Mouse (Mus musculus): ENCODE data around the gene Slc23a2. TPM values are rescaled to one million over a fixed set of nuclear protein-coding genes. Genes with fewer than 3 reads are reported as not detected.
A peak's percentile ranks its signal among the peaks of the same experiment; 100 is the strongest.

The Slc23a2 gene
- polyA plus RNA-seq (2017; shearing (Covaris generic)): 10 to 100 TPM; 11.6 to 12.1 (median 11.8) TPM

DNA sequence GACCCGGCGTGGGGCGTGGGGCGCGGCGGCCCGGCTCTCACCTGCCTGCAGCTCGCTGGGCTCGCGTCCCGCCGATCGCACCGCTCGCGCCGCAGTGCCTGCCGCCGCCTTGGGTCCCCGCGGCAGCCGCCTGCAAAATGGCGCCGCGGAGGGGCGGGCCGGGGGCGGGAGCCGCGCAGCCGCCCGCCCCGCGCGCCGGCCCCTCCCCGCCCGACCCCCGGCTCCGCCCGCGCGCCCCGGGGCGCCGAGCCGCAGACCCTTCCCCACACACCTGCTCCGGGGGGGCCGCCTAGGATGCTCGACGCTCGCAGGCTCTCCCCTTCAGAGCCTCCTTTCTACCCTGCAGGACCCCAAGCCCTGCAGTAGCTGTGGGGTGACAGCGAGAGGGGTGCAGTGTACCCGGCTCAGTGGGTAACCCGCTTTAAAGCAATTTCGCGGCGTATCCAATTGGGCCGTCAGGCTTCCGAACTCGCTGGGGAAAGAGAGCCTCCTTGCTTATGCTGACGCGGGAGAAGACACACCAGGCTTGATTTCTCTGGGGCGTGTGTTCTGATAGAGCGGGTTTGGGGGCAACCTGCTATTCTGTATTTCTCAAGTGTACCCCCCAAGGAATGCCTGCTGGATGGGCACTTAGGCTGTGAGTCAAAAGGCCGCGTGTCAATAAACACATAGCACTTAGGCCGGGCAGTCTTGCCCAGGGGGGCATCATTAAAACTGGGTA, at the start of gene Slc23a2:
Gene Slc23a2, minus strand, starts transcription at position 138 of the 721 bp plus-strand sequence.
- ATAC-seq: peak; percentile 36

DNA sequence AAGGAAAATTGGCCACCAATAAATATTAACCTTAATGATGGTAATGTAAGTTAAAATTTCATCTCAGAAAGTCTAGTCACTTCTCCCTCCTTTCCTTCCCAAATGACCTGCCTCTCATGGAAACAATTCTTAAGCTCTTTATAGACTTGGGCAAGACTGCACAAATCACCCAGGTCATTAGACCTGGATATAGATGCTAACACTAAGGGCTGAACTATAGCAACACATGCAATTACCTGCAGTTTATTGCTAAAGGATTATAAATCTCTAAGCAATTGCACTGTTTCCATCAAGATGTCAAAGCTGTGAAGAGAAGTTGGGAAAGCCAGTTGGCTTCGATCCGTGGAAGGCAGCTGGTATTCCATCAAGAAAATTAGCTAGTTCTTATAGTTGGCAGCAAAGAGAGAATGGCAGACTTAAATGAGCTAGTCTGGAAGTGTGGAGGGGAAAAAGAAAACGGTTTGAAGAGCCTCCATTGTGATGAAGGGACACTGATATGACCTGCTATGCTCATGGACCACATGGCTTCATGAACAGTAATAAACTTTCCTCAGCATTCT, 45.8 kb upstream of the Slc23a2 start:
- ATAC-seq: no peak

DNA sequence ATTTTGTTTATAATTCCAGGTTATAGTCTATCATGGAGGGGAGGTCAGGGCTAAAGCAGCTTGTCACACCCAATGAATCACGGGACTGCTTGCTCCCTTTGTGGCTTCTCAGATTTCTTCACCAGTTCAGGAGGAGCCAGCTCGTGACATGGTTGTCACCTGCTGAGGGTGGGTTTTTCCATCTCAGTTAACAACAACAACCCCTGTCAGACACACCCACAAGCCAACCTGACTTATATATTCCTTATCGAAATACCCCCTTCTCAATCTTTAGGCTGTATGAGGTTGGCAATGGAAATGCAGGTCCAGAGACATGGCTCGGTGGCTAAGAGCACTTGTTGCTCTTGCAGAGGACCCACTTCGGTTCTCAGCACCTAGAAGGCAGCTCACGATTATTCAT, 39.0 kb upstream of the Slc23a2 start:
- no peak for ATAC-seq

DNA sequence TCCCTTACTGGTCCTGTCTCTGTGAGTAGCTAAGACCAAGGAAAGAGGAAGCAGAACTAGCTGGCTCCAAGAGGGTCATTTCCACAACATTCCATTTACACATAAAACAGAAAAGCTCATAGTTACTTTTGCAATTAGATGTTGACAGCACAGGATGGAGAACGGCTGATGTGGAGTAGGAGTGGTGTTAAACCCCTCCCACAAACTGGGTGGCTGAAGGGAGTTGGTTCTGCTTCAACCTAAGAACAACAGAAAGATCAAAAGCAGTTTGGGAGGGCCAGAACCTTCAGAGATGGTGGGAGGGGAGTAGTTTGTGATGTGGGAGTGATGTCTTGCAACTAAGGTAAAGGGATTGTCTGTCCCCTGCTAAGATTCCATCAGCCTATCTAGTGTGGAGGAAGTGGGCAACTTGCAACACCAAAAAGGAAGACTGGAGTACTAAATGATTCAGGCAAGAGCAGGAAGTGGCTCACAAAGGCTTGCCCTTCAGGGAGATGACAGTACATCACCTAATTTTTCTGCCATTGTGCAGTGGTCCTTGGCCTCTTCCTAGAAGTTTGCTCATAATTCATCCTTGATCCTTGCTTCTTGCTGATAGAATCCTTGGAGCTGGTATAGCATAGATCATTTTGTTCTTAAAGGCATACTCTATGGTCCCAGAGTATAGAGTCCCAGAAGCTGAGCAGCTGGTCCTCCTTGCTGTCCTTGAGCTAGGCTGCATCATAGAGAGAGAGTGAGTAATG, 35.7 kb upstream of the Slc23a2 start:
- ATAC-seq: peak; percentile 92

DNA sequence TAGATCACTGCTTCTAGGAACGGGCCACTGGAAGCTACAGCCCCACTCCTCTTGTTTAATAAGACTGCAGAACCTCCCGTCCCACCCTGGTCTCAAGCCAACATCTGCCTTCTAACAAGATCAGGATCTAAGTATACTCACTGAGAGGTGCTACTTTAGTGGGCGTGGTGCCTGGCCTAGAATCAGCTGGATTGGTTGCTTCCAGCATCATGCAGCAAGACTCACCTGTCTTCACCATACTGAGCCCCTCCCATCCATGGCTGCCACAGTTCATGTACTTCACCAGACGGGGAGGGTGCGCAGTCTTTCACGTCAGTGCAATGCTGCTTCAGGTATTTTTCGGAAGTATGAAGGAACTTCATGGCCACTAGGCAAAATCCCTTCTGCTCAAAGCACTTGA, 34.5 kb upstream of the Slc23a2 start:
- ATAC-seq: no peak

DNA sequence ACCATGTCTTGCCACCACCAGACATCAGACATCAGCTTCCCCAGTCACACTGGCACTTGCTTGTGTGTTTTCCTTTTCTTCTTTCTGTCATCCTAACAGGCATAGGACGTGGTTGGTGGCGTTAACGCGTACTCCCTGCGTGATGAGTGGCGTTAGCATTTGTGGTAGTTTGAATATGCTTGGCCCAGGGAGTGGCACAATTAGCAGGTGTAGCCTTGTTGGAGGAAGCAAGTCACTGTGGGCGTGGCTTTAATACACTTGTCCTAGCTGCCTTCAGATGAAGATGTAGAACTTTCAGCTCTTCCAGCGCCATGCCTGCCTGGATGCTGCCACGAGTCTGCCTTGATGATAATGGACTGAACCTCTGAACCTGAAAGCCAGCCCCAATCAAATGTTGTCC, 32.5 kb upstream of the Slc23a2 start:
- no peak for ATAC-seq

DNA sequence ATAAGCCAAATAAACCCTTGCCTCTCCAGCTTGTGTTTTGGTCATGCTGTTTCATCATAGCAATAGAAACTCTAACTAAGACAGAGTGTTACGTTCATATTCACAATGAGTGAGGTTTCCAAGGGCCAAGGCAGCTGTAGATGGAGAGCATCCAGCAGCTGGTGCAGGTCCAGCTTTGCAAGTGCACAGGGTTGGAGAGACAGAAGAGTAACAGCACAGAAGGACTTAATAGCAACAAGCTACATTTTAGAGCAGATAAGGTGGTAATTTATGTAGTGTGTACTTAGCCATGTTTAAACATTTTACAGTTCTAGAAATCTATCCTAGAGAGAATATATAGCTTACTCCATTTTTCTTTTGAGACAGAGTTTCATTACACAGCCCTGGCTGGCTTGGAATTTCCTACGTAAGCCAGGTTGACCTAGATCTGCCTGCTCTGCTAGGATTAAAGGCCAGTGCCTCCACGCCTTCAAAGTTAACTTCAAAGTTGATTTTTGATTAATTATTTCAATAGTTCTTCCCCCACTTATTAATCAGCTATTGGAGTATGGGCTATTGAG, 31.5 kb upstream of the Slc23a2 start:
- ATAC-seq: no peak

DNA sequence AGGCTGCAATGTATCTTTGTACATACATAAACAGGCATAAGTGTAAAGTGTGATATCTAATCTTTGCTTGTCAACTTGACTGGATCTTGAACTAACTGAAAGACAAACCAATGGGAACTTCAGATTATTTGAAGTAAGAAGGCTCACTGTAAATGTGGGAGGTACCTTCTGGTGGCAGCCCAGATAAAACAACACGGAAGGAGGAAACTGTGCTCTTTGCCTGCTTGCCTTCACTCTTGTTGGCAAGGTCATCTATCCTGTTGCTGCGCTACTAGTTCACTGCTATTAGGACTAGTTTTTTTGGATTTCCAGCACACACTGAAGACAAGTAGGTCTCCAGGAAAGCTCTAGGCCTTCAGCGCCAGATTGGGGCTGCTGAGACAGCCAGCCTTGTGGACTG, 29.1 kb upstream of the Slc23a2 start:
- ATAC-seq: no peak

DNA sequence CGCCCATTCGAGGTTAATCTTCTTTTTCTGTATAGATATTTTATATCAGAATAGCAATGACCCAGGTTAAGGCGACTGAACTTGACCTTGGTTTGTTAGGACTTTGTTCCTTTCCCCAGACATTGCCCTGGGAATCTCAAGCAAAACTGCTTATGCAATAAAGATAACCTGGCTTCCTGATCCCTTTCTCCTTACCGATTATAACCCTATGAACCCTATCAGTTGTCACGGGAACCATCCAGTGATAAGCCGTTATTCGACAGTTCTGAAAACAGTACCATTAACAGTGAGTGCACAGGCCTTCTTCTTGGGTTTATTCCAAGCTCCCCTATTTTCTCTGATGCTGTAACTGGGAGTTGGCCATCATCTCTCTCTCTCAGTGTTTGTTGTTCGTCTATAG, 27.0 kb upstream of the Slc23a2 start:
- no peak for ATAC-seq

DNA sequence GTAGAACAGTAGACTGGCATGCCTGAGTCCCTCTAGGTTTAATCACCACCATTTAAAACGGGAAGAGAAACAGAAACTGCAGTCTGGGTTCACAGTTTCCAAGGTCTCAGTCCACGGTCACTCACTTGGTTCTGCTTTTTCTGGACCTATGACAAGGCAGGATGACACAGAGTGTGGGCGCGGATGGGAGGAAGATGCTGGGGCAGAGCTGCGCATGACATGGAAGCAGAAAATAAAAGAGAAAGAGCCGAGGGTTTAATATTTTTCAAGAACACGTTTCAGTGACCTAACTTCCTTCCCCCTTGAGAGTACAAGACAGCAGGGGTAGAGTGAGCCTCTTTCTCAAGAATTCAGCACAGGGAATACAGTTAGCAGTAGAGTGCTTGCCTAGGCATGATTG, 24.2 kb upstream of the Slc23a2 start:
- no peak for ATAC-seq

DNA sequence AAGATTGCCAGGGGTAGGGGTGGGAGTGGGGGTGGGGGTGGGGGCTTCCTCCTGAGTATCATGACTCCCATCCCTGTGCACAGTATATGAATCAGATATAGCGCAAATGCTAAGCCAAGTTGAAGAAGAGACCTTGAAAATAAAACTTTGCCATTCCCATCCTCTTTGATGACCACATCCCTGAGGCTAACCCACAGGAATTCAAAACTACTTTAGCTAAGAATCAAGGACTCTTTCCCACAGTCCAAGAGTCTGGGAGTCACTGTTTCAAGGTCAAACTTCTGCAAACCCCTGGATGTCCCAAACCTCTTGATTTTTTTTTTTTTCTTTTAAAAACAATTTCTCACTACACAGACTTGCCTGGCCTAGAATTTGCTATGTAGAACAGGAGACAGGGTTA, 18.7 kb upstream of the Slc23a2 start:
- ATAC-seq: no peak

DNA sequence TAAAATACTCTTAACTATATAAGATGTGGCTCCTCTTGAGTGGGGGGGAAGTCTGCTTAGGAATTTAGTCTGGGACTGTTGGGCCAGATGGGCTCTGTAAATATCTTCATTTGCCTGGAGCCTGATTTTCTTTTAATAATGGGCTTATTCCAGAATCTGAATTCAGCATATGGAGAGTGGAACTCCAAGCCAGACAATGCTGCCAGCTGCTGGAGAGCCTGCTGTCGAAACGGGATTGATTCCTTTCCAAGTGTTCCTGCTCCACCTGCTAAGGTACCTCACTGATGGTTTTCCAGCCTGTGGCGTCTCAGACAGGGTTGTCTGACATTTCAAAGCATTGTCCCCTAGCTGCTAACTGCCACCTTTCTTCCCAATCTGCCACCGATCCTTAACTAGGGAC, 12.6 kb upstream of the Slc23a2 start:
- no peak for ATAC-seq

DNA sequence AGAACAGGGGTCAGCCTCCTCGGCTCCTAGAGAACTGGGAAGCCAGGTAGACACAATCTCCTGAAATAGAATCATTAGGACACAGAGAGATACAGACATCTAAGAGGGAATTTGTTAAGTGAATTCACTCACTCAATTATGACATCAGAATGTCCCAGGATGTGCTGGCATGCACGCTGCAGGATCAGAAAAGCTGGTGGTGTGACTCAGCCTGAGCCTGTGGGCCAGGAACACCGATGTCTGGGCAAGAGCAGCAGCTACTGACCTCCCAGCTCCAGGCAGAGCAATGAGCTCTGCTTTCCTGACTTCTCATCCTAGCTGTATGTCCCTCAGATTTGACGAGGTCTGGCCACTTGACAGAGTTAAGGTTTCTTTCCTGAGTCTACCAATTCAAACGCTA, 7.8 kb upstream of the Slc23a2 start:
- ATAC-seq: no peak

DNA sequence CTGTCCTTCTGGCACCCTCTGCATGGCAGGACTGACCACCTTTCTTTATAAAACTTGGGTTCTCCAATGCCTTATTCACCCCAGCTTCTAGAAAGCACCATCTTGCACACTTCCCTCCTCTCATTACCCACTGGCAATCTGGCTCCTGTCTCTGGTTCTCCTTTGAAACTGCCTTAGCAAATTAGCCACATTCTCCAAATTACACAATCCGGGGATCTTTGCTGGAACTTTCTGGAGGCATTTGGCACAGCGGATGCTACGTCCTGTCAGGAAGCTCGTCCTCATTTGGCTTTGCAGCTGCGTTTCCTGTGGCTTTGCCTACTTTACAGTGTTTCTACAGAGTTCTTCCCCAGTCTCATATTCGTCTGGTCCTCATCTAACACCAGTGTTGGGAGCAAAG, 6.7 kb upstream of the Slc23a2 start:
- no peak for ATAC-seq

DNA sequence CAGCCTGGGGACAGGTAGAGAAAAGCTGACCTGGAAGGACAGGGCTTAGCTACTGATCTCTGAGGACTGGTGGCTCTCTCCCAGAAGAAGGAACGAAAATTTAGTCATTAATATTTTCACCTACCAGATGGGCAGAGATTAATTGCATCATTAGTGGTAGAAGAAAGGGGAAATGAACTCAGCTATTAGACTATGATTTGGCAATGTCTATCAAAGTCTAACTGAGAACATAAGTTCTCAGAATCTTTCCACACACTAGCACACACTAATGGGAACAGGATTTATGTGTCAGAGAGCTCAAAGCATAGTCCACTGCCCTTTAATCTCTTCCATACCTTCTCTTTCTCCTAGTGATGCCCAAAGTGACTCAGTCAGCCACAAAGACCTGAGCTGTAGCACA, 6.0 kb upstream of the Slc23a2 start:
- no peak for ATAC-seq

DNA sequence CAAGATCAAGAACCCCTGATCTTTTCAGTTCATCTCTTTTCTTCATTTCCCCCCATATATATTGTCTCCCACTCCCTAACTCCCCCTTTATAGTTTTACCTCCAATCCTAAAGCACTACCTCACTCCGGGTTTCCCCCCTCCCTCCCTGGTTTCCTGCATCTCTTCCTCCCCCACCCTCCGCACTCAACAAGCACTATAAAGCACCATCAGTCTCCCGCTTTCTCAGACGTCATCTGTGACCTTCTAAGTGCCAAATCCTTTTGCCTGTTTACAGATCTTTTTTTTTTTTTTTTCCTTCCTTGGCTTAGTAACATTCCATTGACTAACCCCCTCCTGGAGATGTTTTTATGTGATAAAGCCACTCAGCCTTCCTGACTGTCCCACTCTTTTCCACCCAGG, 1.6 kb upstream of the Slc23a2 start:
- ATAC-seq: peak; percentile 46

DNA sequence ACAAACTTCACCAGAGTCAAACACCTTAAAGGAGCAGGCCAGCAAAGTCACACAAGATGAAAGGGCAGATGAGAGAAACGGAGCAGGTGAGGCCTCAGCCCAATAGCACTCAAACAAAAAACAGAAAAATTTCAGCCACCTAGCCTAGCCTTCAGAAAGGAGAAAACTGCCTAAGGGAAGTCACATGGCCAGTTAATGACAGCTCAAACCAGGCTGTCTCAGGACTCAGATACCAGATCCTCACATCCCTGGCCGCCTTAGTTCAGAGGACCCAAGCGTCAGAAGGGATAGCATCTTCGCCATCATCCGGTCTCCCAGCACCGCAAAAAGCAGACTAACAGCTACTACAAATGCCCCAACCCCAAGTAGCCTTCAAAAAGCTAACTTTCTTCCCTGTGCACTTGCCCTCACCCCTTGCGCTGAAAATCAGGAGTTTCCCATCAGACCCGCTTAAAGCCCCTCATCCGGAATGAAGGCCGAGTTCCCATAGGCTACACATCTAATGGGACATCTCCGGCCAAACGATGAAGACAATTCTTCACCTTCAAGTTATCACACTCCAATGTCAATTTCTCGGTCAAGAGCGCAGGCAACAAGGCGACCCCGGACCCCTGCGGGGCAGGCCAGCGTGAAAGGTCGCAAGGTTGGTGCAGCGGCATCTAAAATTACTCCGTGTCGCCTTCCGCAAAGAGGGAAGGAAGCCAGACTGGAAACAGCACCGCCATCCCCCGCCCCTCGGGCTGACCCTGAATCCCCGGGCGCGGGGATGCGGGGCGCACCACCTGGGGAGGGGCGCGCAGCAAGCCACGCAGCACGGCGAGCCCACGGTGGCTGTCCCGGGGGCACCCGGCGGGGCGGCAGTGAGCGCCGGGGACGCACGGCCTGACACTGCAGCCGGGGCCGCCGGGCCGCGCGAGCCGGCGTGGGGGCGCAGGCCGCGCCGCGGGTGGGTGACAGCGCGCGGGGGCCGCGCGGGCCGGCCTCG, 673 bp downstream of the Slc23a2 start:
- ATAC-seq: peak; percentile 27

DNA sequence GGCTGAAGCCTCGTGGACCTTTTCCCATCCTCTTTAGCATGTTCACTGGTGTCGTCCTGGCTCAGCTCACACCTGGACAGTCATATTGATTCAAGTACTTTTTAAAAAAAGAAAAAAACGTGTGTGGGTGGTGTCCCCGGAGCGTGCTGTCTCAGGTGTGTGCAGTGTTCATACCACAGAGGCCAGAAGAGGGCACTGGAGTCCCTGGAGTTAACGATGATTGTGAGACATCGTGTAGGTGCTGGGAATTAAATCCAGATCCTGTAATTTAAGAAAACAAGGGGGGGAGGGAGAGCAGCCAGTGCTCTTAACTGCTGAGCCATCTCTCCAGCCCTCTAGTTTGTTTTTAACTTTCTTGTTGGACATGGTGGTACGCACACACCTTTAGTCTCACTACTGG, 2.3 kb downstream of the Slc23a2 start:
- no peak for ATAC-seq

DNA sequence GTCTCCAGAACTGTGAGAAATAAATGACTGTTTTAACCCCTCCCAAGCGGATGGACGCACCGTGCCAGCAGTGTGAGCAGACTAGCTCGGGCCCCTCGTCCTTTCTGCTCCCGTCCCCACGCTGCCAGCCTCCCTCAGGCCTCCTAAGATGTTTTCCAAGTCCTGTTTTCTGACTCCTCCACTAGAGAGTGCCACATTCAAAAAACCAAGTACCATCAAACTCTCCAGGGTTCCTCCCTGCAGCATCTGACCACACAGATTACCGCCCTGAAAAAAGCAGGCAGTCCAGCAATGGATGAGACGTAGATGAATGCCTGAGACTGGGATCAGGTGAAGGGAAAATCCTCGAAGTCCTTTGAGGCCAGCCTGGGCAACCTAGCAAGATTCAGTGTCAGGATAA, 4.4 kb downstream of the Slc23a2 start:
- no peak for ATAC-seq

DNA sequence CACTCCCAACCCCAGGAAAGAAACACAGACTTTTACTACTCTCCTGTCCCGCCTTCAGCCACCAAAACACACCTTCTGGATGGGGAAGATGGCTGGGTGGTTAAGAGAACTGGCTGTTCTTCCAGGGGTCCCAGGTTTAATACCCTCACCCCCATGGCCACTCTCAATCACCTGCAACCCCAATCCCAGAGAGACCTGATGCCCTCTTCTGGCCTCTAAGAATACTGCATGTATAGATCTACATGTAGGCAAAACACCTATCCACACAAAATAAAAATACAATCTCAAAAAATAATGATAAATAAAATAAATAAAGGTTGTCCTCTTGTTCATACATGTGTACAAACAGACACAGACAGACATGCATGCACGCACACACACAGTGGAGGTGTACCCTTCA, 5.8 kb downstream of the Slc23a2 start:
- no peak for ATAC-seq

DNA sequence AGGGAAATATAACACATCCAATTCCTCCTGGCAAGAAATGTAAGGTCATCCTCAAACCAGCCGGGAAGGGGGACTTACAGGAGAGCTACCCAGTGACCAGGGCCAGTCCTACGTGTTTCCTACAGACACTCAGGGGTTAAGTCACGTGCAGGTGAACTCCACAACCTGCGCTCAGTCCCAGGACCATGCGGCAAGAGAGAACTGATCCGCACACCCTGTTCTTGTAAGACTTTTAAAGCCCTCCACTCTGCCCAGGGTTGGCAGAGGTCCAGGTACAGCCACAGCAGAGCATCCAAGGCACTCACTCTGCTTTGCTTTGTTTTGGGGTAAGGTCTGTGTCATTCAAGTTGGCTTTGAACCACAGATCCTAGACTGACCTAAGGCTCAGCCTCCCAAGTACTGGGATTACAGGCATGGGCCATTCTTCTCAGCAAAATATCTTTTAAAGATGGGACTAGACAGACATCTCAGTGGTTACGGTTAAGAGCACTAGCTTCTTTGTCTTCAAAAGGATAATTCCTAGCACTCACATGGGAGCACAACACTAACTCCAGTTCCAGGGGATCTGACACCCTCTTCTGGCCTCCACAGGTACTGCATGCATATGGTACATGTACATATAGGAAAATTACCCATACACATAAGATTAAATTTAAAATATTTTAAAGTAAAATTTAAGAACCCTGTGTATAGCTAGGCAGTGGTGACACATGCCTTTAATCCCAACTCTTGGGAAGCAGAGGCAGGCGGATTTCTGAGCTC, 8.9 kb downstream of the Slc23a2 start:
- no peak for ATAC-seq

DNA sequence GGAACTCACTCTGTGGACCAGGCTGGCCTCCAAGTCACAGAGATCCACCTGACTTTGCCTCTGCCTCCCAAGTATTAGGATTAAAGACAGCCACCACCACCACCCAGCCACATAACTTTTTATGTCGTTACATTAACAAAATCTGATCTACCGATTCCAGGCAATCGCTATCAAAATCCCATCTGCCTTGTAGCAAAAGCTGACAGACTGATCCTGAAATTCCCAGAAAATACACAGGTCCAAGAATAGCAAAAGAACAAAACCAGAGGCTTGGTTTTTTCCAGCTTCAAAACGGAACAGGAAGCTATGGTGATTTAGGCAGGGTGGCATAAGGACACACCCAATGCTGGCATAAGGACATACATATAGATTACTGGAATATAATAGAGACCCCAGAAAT, 10.2 kb downstream of the Slc23a2 start:
- no peak for ATAC-seq

All from inflammation-experienced regulatory T-cells, adult 6 months (primary cell).